Mouse (Mus musculus) cerebellum, adult 8-10 months (tissue): ENCODE measurements at regions not wholly inside any gene's neighbourhood (a gene's known extent, or its start where the extent isn't known, plus 50 kb on each side); places are given as distances from the start of the nearest gene placed in this dataset.

Experiments used
- DNase-seq: peaks from one replicate; pipeline ENCODE4 v3.0.0; 2022

- no peak for DNase-seq
Observed at GRCm38 (mm10) chr3:81482742-81483141, 446.5 kb downstream of the Pdgfc start.

DNA sequence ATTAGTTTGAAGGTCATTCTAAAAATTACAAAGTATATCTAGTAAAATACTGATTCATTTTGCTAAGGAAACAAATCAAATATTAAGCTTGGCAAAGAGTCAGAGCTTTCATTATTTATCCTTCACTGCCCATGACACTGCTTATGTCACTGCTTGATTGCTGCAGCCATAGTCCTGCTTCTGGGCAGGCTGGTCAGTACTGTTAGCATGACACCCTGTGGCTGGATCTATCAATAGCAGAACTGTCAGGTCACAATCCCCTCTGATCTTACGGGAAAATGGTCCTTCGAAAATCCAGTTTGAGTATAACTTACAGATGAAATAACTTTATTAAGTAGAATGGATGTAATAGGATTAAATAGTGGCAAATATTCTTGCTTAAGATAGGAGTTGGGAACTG, 447.1 kb downstream of the Pdgfc start:
- DNase-seq, result no peak

GRCm38 (mm10) chr3:81505316-81505715, 427.1 kb upstream of the Ctso start:
- no peak for DNase-seq

DNA sequence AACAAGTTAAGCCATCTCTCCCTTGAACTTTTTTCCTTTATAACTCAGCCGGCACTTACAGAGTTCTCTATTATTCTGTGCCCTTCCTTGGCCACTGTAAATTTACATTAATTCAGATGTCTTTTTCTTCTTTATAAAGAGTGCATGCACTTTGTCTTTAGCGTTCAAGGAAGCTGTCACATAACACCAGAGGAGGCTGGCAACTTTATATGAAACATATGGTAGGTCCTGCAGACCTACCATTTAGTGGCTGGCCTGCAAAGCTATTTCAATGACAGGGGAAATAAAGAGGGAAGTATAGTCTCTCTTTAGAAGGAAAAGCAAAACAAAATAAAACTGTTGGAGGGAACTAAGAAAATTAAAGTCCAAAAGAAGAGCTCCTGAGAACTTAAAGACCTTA, 423.8 kb upstream of the Ctso start:
- DNase-seq, result no peak

GRCm38 (mm10) chr3:81521804-81522203, 410.6 kb upstream of the Ctso start:
- no peak for DNase-seq

GRCm38 (mm10) chr3:81530872-81531271, 401.5 kb upstream of the Ctso start:
- no peak for DNase-seq

- DNase-seq, result no peak
Observed at GRCm38 (mm10) chr3:81535448-81536205, 396.8 kb upstream of the Ctso start.

- DNase-seq, result no peak
Observed at GRCm38 (mm10) chr3:81554773-81555172, 377.6 kb upstream of the Ctso start.

GRCm38 (mm10) chr3:81562610-81563258, 369.7 kb upstream of the Ctso start:
- DNase-seq, result no peak

- no peak for DNase-seq
Observed at GRCm38 (mm10) chr3:81563858-81564756, 368.3 kb upstream of the Ctso start.

- DNase-seq, result no peak
Observed at GRCm38 (mm10) chr3:81564757-81565063, 367.7 kb upstream of the Ctso start.

DNA sequence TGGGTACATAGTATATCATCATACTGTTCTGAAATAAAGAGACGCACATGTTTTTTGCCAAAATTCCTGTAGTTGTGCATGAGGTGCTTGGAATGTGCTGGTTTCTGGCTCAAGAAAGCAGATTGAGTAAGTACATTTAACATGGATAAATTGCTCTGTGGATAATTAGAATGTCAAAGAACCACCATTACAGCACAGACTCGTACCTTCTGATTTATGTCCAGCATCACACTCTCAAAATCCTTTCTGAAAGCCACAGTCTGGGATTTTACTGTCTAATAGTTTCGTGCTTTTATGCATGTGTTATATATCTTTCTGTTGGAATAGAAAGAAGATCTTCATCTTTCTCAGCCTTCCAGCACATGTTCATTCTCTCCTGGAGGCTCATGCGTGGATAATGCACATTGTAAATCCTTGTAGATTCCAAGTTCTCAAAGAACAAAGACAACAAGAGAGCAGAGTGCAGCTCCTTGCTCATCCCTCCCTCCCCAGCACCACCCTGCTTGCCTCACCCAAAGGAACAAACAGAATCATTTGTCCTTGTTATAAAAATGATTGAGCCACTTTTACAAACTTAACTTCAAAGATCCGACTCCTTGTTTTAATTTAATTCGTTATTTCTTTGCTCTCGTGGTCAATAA, 348.9 kb upstream of the Ctso start:
- DNase-seq, result no peak

GRCm38 (mm10) chr3:81589109-81589508, 343.3 kb upstream of the Ctso start:
- DNase-seq, result no peak

GRCm38 (mm10) chr3:81629157-81629556, 303.2 kb upstream of the Ctso start:
- DNase-seq, result no peak

GRCm38 (mm10) chr3:81658490-81658889, 273.9 kb upstream of the Ctso start:
- DNase-seq, result no peak

- no peak for DNase-seq
Observed at GRCm38 (mm10) chr3:81661620-81662019, 270.8 kb upstream of the Ctso start.

GRCm38 (mm10) chr3:81666262-81666661, 266.1 kb upstream of the Ctso start:
- no peak for DNase-seq

DNA sequence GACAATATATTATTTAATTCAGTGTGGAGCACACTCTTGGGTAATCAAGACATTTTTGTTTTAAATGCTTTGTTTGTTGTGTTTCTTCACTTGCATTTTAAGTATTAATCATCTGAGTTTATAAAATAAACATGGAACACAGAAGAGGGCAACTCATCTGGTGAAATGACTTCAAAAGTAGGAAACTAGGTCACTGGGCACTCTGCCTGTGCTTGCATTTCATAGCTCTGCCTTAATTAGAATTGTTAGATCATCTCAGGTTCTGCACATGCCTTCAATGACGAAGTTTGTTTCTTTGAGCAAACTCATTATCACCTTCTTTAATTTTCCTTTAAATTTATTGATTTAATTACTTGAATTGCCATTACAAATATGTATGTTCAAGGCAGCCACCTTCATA, 255.8 kb upstream of the Ctso start:
- DNase-seq, result no peak

DNA sequence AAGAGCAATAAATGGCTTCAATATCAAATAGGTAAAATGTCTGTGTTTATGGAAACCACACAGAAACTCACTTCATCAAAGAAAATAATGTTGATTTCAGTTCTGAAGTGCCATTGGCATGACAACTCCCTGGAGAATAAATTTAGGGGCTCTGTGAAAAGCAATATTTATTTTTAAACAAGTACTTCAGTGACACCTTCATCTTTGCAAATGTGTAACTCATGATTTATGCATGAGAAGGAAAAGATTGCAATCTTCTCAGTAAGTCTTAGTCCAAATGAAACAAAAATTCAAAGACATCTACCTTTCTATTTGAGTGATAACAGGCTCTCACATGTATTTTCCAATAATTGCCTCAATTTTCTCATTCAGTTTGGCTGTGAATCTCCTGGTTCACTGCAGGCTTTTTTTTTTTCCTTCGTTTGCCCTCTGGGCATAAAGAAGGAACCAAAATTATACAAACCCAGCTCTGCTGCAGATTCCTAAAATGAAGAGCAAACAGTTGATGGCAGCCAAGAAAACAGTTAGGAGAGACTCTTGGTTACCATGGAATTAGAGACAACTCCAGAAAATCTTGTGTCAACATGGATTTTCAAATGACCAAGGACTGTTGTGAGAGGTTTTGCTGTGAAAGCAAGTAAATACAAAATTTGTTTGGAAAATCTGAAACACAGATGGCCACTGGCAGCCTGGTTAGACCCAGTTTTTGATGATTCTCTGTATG, 230.3 kb upstream of the Ctso start:
- DNase-seq, result no peak

GRCm38 (mm10) chr3:81718911-81719310, 213.5 kb upstream of the Ctso start:
- DNase-seq, result no peak

- DNase-seq, result peak; percentile 1
Observed at GRCm38 (mm10) chr3:81735463-81735862, 196.9 kb upstream of the Ctso start.

DNA sequence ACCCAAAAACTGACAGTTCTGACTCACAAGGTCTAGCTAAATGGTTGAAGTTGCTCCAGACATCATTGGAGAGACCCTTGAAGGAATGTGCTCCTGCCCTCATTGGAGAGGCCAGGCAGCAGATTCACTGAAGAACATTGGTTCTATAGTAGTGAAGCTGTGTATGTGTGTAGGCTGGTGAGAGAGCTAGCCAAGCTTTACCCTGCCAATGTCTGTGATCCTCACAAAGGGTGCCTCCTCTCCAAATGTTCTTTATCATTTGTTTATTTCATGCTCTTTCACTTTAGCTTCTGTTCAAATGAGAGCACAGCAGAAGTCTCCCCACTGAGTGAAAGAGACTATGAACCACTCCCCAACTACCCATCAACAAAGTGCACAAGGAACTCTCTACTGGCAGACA, 195.6 kb upstream of the Ctso start:
- no peak for DNase-seq

GRCm38 (mm10) chr3:81742124-81742523, 190.3 kb upstream of the Ctso start:
- no peak for DNase-seq
